Mouse (Mus musculus): ENCODE data around the gene Sgcd. TPM values are rescaled to one million over a fixed set of nuclear protein-coding genes. Genes with fewer than 3 reads are reported as not detected.

Gene Sgcd
- total and polyA plus RNA-seq, 2 experiments from 2014 or later: 2.5 to 25.4 TPM

- H3K4me3 ChIP-seq (ENCODE audit: low read depth, low read length): no peak overlapping the region
- H3K27me3 ChIP-seq (ENCODE audit: insufficient read depth, low read length): no peaks in the 10 kb centered on the region
- ATAC-seq: no peak
- no peak overlapping the region for H3K27ac ChIP-seq (ENCODE audit: low read depth, low read length)
- no peaks in the 10 kb centered on the region for H3K9me3 ChIP-seq (ENCODE audit: low read length)
- H3K4me2 ChIP-seq (ENCODE audit: low read depth): no peak overlapping the region
- no peaks in the 10 kb centered on the region for H3K36me3 ChIP-seq (ENCODE audit: insufficient read depth)
- TF ChIP-seq CTCF (IDR thresholded peaks at IDR 0.05; ENCODE audit: low read depth): peak; percentile 17; the same call in 1 of the 2 replicates
- H3K4me1 ChIP-seq (ENCODE audit: insufficient read depth): no peaks in the 10 kb centered on the region
- no peak overlapping the region for H3K9ac ChIP-seq
- DNase-seq: no peak
Observed at GRCm38 (mm10) chr11:47010166-47010565, 978.6 kb downstream of the Sgcd start.

GRCm38 (mm10) chr11:47005301-47005875 lies 983.4 kb downstream of the Sgcd start:
- TF ChIP-seq CTCF (IDR thresholded peaks at IDR 0.05; ENCODE audit: low read depth): no peak

GRCm38 (mm10) chr11:46939311-46939710 lies 1049.5 kb downstream of the Sgcd start:
- H3K4me2 ChIP-seq (ENCODE audit: low read depth): no peak overlapping the region
- TF ChIP-seq CTCF (IDR thresholded peaks at IDR 0.05; ENCODE audit: low read depth): no peak
- no peaks in the 10 kb centered on the region for H3K9me3 ChIP-seq (ENCODE audit: low read length)
- no peak overlapping the region for H3K9ac ChIP-seq
- H3K4me3 ChIP-seq (ENCODE audit: low read depth, low read length): no peak overlapping the region
- WGBS: 38% methylated on average over 4 of the region's 4 CpGs
- no peaks in the 10 kb centered on the region for H3K4me1 ChIP-seq (ENCODE audit: insufficient read depth)
- DNase-seq: no peak
- no peak for ATAC-seq
- H3K27ac ChIP-seq (ENCODE audit: low read depth, low read length): no peak overlapping the region
- H3K27me3 ChIP-seq (ENCODE audit: insufficient read depth, low read length): no peaks in the 10 kb centered on the region
- H3K36me3 ChIP-seq (ENCODE audit: insufficient read depth): no peaks in the 10 kb centered on the region

More at GRCm38 (mm10) chr11:47005301-47005875, 983.4 kb downstream of the Sgcd start:
- no peak for ATAC-seq
- H3K27me3 ChIP-seq (ENCODE audit: insufficient read depth, low read length): no peaks in the 10 kb centered on the region
- WGBS: 47% methylated on average over 1 of the region's 1 CpGs
- no peak overlapping the region for H3K9ac ChIP-seq
- H3K4me1 ChIP-seq (ENCODE audit: insufficient read depth): no peaks in the 10 kb centered on the region
- H3K27ac ChIP-seq (ENCODE audit: low read depth, low read length): no peak overlapping the region
- H3K4me3 ChIP-seq (ENCODE audit: low read depth, low read length): no peak overlapping the region
- H3K36me3 ChIP-seq (ENCODE audit: insufficient read depth): no peaks in the 10 kb centered on the region
- DNase-seq: no peak
- no peak overlapping the region for H3K4me2 ChIP-seq (ENCODE audit: low read depth)
- H3K9me3 ChIP-seq (ENCODE audit: low read length): no peaks in the 10 kb centered on the region

GRCm38 (mm10) chr11:46924946-46925345 lies 1063.8 kb downstream of the Sgcd start:
- Histone ChIP-seq H3K27ac (ENCODE audit: low read depth, low read length) (no peak overlapping the region), H3K27me3 (ENCODE audit: insufficient read depth, low read length) (no peaks in the 10 kb centered on the region), H3K4me2 (ENCODE audit: low read depth) (no peak overlapping the region), H3K36me3 (ENCODE audit: insufficient read depth) (no peaks in the 10 kb centered on the region), H3K9me3 (ENCODE audit: low read length) (no peaks in the 10 kb centered on the region), H3K4me1 (ENCODE audit: insufficient read depth) (no peaks in the 10 kb centered on the region), H3K9ac (no peak overlapping the region), H3K4me3 (ENCODE audit: low read depth, low read length) (no peak overlapping the region)
- 84% methylated on average over 1 of the region's 1 CpGs for WGBS
- no peak for TF ChIP-seq CTCF (IDR thresholded peaks at IDR 0.05; ENCODE audit: low read depth)
- no peak for DNase-seq
- no peak for ATAC-seq

- H3K27ac ChIP-seq (ENCODE audit: low read depth, low read length): no peak overlapping the region
- ATAC-seq (peak; percentile 66; the same call in 1 of the 2 replicates), DNase-seq (peak; percentile 57)
- no peaks in the 10 kb centered on the region for H3K27me3 ChIP-seq (ENCODE audit: insufficient read depth, low read length)
- 82% methylated on average over 1 of the region's 1 CpGs for WGBS
- no peak overlapping the region for H3K9ac ChIP-seq
- no peak overlapping the region for H3K4me3 ChIP-seq (ENCODE audit: low read depth, low read length)
- no peaks in the 10 kb centered on the region for H3K36me3 ChIP-seq (ENCODE audit: insufficient read depth)
- H3K4me1 ChIP-seq (ENCODE audit: insufficient read depth): no peaks in the 10 kb centered on the region
- no peak overlapping the region for H3K4me2 ChIP-seq (ENCODE audit: low read depth)
- TF ChIP-seq CTCF (IDR thresholded peaks at IDR 0.05; ENCODE audit: low read depth): peak; percentile 67
- no peaks in the 10 kb centered on the region for H3K9me3 ChIP-seq (ENCODE audit: low read length)
Observed at GRCm38 (mm10) chr11:46920244-46920643, 1068.5 kb downstream of the Sgcd start.

GRCm38 (mm10) chr11:46912656-46913237 lies 1076.0 kb downstream of the Sgcd start:
- DNase-seq (peak; percentile 1), ATAC-seq (peak; percentile 64)
- H3K4me1 ChIP-seq (ENCODE audit: insufficient read depth): no peaks in the 10 kb centered on the region
- no peaks in the 10 kb centered on the region for H3K36me3 ChIP-seq (ENCODE audit: insufficient read depth)
- H3K4me3 ChIP-seq (ENCODE audit: low read depth, low read length): no peak overlapping the region
- H3K9ac ChIP-seq: no peak overlapping the region
- H3K4me2 ChIP-seq (ENCODE audit: low read depth): no peak overlapping the region
- H3K9me3 ChIP-seq (ENCODE audit: low read length): no peaks in the 10 kb centered on the region
- H3K27ac ChIP-seq (ENCODE audit: low read depth, low read length): no peak overlapping the region
- no peaks in the 10 kb centered on the region for H3K27me3 ChIP-seq (ENCODE audit: insufficient read depth, low read length)
- TF ChIP-seq CTCF (IDR thresholded peaks at IDR 0.05; ENCODE audit: low read depth): no peak
- 74% methylated on average over 5 of the region's 5 CpGs for WGBS

- Histone ChIP-seq H3K9me3 (ENCODE audit: low read length) (no peaks in the 10 kb centered on the region), H3K27me3 (ENCODE audit: insufficient read depth, low read length) (no peaks in the 10 kb centered on the region), H3K4me2 (ENCODE audit: low read depth) (no peak overlapping the region), H3K36me3 (ENCODE audit: insufficient read depth) (no peaks in the 10 kb centered on the region), H3K9ac (no peak overlapping the region), H3K4me3 (ENCODE audit: low read depth, low read length) (no peak overlapping the region), H3K27ac (ENCODE audit: low read depth, low read length) (no peak overlapping the region), H3K4me1 (ENCODE audit: insufficient read depth) (no peaks in the 10 kb centered on the region)
- WGBS: 91% methylated on average over 1 of the region's 1 CpGs
- ATAC-seq: no peak
- no peak for DNase-seq
- TF ChIP-seq CTCF (IDR thresholded peaks at IDR 0.05; ENCODE audit: low read depth): no peak
Observed at GRCm38 (mm10) chr11:46904281-46904680, 1084.5 kb downstream of the Sgcd start.
